Mouse (Mus musculus) kidney, adult 9 months (tissue): Measurements from ENCODE around the gene B3gnt7.
"Not testable (repeated sequence)": the region's sequence is repeated elsewhere in the genome, so short reads cannot be mapped to it uniquely, and the experiment has no call there.

Source experiments
- DNase-seq: peaks from one replicate; pipeline ENCODE4 v3.0.0; 2022

B3gnt7 gene

GRCm38 (mm10) chr1:86303063-86303872, 636 bp downstream of the B3gnt7 start:
- peak; percentile 45 for DNase-seq

GRCm38 (mm10) chr1:86303873-86304250, 1.2 kb downstream of the B3gnt7 start:
- DNase-seq: no peak

GRCm38 (mm10) chr1:86306686-86307085, 4.1 kb downstream of the B3gnt7 start:
- peak; percentile 72 for DNase-seq

GRCm38 (mm10) chr1:86307177-86307762, 4.6 kb downstream of the B3gnt7 start:
- DNase-seq: peak; percentile 55

GRCm38 (mm10) chr1:86307871-86308641, 5.4 kb downstream of the B3gnt7 start:
- DNase-seq: no peak

- no peak for DNase-seq
Measured at GRCm38 (mm10) chr1:86309270-86309833, 6.7 kb downstream of the B3gnt7 start.

- DNase-seq: no peak
Measured at GRCm38 (mm10) chr1:86310536-86311310, 8.1 kb downstream of the B3gnt7 start.

GRCm38 (mm10) chr1:86311467-86312005, 8.9 kb downstream of the B3gnt7 start:
- no peak for DNase-seq

- no peak for DNase-seq
Measured at GRCm38 (mm10) chr1:86312269-86312668, 9.6 kb downstream of the B3gnt7 start.

GRCm38 (mm10) chr1:86313096-86313771, 10.6 kb downstream of the B3gnt7 start:
- no peak for DNase-seq

- DNase-seq: peak; percentile 48
Measured at GRCm38 (mm10) chr1:86313772-86314125, 11.1 kb downstream of the B3gnt7 start.

- DNase-seq: no peak
Measured at GRCm38 (mm10) chr1:86320822-86321413, 18.3 kb downstream of the B3gnt7 start.

GRCm38 (mm10) chr1:86336330-86336729, 33.7 kb downstream of the B3gnt7 start:
- no peak for DNase-seq

GRCm38 (mm10) chr1:86339156-86339812, 36.7 kb downstream of the B3gnt7 start:
- DNase-seq: peak; percentile 90

- DNase-seq: not testable (repeated sequence)
Measured at GRCm38 (mm10) chr1:86341096-86341495, 38.5 kb downstream of the B3gnt7 start.

- no peak for DNase-seq
Measured at GRCm38 (mm10) chr1:86342371-86342770, 39.7 kb downstream of the B3gnt7 start.

- DNase-seq: no peak
Measured at GRCm38 (mm10) chr1:86343087-86343645, 40.5 kb downstream of the B3gnt7 start.

- no peak for DNase-seq
Measured at GRCm38 (mm10) chr1:86343969-86344861, 41.6 kb downstream of the B3gnt7 start.

GRCm38 (mm10) chr1:86345069-86345468, 42.4 kb downstream of the B3gnt7 start:
- DNase-seq: no peak
